Mouse (Mus musculus) lung, postnatal 0 days (tissue): ENCODE results near the gene Spata25.

Experiments used
- CTCF ChIP-seq: IDR thresholded peaks from 2 replicates; pipeline ENCODE4 v1.5.1; 2016; ENCODE audit warnings: antibody characterized with exemption, mild to moderate bottlenecking
- EP300 ChIP-seq: IDR thresholded peaks from 2 replicates; pipeline ENCODE4 v1.6.1; 2016; ENCODE audit warnings: antibody characterized with exemption, mild to moderate bottlenecking, control low read depth

GRCm38 (mm10) chr2:164787032-164787431 is 41.3 kb downstream of the Spata25 start:
- TF ChIP-seq CTCF (no peak), EP300 (no peak)
